ENCODE assay signal across 8 mouse cellular contexts in genomic region chr16:70314578-70314930, GRCm38 (mm10). TPM values are rescaled to one million over a fixed set of nuclear protein-coding genes. Genes with fewer than 3 reads are reported as not detected.
DNase-seq lines count a peak whose midpoint lies in the region; ATAC-seq and TF ChIP-seq lines count a peak whose summit lies in the region.

No protein-coding gene starts in this region.

- no peaks in the 10 kb centered on the region for H3K9me3 ChIP-seq in lung, embryonic 14.5 days (ENCODE audit: low read depth, low read length)
- no peaks in the 10 kb centered on the region for H3K9me3 ChIP-seq in limb, embryonic 10.5 days (replicated peaks)
- H3K9me3 ChIP-seq in neural tube, embryonic 15.5 days (replicated peaks), result no peaks in the 10 kb centered on the region

- no peaks in the 10 kb centered on the region for H3K4me1 ChIP-seq in lung, embryonic 14.5 days (ENCODE audit: insufficient read depth)
- H3K4me1 ChIP-seq in embryonic fibroblast, embryonic 13.5 days (ENCODE audit: control insufficient read depth, insufficient read depth, low read length), result peaks cover 7% of the 10 kb centered on the region
- peaks cover 18% of the 10 kb centered on the region for H3K4me1 ChIP-seq in limb, embryonic 10.5 days
- peaks cover 4% of the 10 kb centered on the region for H3K4me1 ChIP-seq in neural tube, embryonic 15.5 days

- TF ChIP-seq POLR2A in embryonic fibroblast, embryonic 13.5 days (IDR thresholded peaks at IDR 0.05; ENCODE audit: low read depth, low read length), result no peak

- TF ChIP-seq CTCF in lung, embryonic 14.5 days (IDR thresholded peaks at IDR 0.05; ENCODE audit: low read depth), result no peak
- TF ChIP-seq CTCF in embryonic fibroblast, embryonic 13.5 days (IDR thresholded peaks at IDR 0.05; ENCODE audit: borderline replicate concordance, insufficient read depth, low read length), result no peak

- H3K27me3 ChIP-seq in lung, embryonic 14.5 days (ENCODE audit: insufficient read depth, low read length), result no peaks in the 10 kb centered on the region
- H3K27me3 ChIP-seq in limb, embryonic 10.5 days (ENCODE audit: low read depth, poor library complexity, severe bottlenecking), result no peaks in the 10 kb centered on the region
- H3K27me3 ChIP-seq in neural tube, embryonic 15.5 days (replicated peaks), result no peaks in the 10 kb centered on the region

- no peaks in the 10 kb centered on the region for H3K36me3 ChIP-seq in lung, embryonic 14.5 days (ENCODE audit: insufficient read depth)
- no peaks in the 10 kb centered on the region for H3K36me3 ChIP-seq in limb, embryonic 10.5 days
- no peaks in the 10 kb centered on the region for H3K36me3 ChIP-seq in neural tube, embryonic 15.5 days

- H3K27ac ChIP-seq in lung, embryonic 14.5 days (ENCODE audit: low read depth), result peak overlapping the region; percentile 92
- peak overlapping the region; percentile 75 for H3K27ac ChIP-seq in embryonic fibroblast, embryonic 13.5 days (ENCODE audit: insufficient read depth, low read length)
- H3K27ac ChIP-seq in limb, embryonic 10.5 days, result peak overlapping the region; percentile 99
- peak overlapping the region; percentile 90 for H3K27ac ChIP-seq in neural tube, embryonic 15.5 days (replicated peaks)

- peak overlapping the region; percentile 60 for H3K4me3 ChIP-seq in lung, embryonic 14.5 days (ENCODE audit: low read depth, low read length)
- H3K4me3 ChIP-seq in embryonic fibroblast, embryonic 13.5 days (ENCODE audit: insufficient read depth, low read length), result peak overlapping the region; percentile 83
- peak overlapping the region; percentile 72 for H3K4me3 ChIP-seq in limb, embryonic 10.5 days
- peak overlapping the region; percentile 64 for H3K4me3 ChIP-seq in neural tube, embryonic 15.5 days (replicated peaks)

- H3K9ac ChIP-seq in lung, embryonic 14.5 days, result peak overlapping the region; percentile 82
- H3K9ac ChIP-seq in neural tube, embryonic 15.5 days (replicated peaks), result peak overlapping the region; percentile 78

- DNase-seq in lung, embryonic 14.5 days, result no peak
- no peak for DNase-seq in lung, postnatal 10 days
- DNase-seq in limb, embryonic 10.5 days (ENCODE audit: low spot score), result no peak
- DNase-seq in adrenal gland, adult 2 months, result no peak
- DNase-seq in layer of hippocampus, adult 9-10 months (ENCODE audit: low spot score), result no peak
- DNase-seq in c-Kit-positive CD71-positive TER-119-positive erythroid progenitor cells, embryonic 14.5 days (ENCODE audit: low spot score), result no peak

- no peak for ATAC-seq in lung, embryonic 14.5 days (ENCODE audit: insufficient read depth)
- ATAC-seq in neural tube, embryonic 15.5 days (ENCODE audit: low FRiP score), result no peak

- WGBS in lung, embryonic 14.5 days, result 0% methylated on average over 9 of the region's 9 CpGs
- under 1% methylated on average over 9 of the region's 9 CpGs for WGBS in limb, embryonic 10.5 days
- 3% methylated on average over 9 of the region's 9 CpGs for WGBS in neural tube, embryonic 15.5 days

- H3K4me2 ChIP-seq in lung, embryonic 14.5 days, result peak overlapping the region; percentile 64
- H3K4me2 ChIP-seq in neural tube, embryonic 15.5 days, result peak overlapping the region; percentile 69

RNA-seq across cellular contexts. Expression of gene Gbe1, which starts 0.8 kb away (rescaled TPM):
- 19.1 and 20.8 TPM in 2 replicates for polyA plus RNA-seq in lung, embryonic 14.5 days (2014; fragmentation: Nextera tagmentation; extraction: Ambion mirVana)
- polyA plus RNA-seq in embryonic fibroblast, embryonic 13.5 days (2011; ENCODE audit: insufficient read length, low read depth, missing spikeins), result 7.0 TPM in 2 replicates
- polyA plus RNA-seq in limb, embryonic 10.5 days (2016; fragmentation: Nextera tagmentation; extraction: Ambion mirVana), result 22.2 and 22.9 TPM in 2 replicates
- 13.3 and 15.2 TPM in 2 replicates for polyA plus RNA-seq in neural tube, embryonic 15.5 days (2015; fragmentation: Nextera tagmentation; extraction: Ambion mirVana)
- total RNA-seq in adrenal gland, adult 2 months (2021), result 10 to 100 TPM; 61.9 to 83.0 TPM
- polyA plus RNA-seq in adrenal gland, adult 2 months (2012; rRNA removed), result 78.2 and 98.5 TPM in 2 replicates
